Mouse (Mus musculus): ENCODE measurements around the gene Spg11. TPM values are rescaled to one million over a fixed set of nuclear protein-coding genes. Genes with fewer than 3 reads are reported as not detected.

The Spg11 gene
- polyA plus RNA-seq (2014; fragmentation: Nextera tagmentation; extraction: Ambion mirVana), result 11.4 and 11.8 TPM in 2 replicates

DNA sequence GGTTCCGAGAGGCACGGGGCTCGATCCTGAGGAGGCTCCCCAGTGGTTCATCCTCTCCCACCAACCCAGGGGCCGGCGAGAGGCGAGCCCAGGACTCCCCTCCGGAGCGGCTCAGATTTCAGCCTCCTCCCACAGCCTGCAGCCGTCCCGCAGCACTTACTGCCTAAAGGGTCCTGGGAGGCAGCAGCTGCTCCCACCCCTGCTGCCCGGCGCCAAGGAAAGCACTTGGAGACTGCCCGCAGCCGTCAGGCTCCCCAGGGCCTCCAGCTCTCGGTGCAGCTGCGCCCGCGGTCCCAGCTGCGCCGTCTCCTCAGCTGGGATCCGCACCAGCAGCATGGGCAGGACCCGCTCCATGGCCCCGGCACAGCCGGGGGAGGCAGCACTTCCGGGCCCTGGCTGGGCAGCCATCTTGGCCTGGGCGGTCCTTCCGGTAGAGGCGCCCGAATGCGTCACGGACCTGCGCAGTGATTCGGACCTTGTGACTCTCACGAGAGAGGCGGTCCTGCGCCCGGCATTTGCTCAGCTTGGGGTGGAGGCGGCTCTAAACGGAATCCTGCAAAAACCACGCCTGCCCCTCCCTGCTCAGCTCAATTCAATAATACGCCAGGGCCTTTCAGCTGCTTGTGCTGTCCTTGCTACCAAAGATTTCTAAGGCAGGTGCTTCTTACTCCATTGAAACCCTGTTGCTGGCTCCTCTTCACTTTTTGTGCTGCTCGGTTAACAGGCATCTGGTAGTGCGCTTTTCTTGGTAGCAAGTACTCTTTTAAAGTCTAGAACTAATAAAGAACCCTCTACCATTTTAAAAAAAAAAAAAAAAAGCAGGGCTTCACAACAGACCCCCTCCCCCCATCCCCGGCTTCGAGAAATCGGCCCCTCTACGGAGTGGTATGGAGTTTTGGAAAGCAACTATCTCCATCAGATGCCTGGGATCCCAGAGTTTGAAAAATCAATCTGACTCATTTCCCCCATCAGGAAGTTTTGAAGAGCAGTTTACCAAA, at the start of gene Spg11:
Spg11 (minus strand) TSS at position 426 of the 998 bp plus-strand sequence.
- no peaks in the 10 kb centered on the region for H3K9me3 ChIP-seq (ENCODE audit: control insufficient read depth, low read length)
- under 1% methylated on average over 47 of the region's 47 CpGs for WGBS
- H3K4me2 ChIP-seq (replicated peaks; ENCODE audit: low read depth, low read length), result peak within 1 kb of the TSS; percentile 59
- H3K9ac ChIP-seq (ENCODE audit: low read depth, low read length), result peak within 1 kb of the TSS; percentile 89
- peak within 1 kb of the TSS; percentile 73 for H3K4me3 ChIP-seq (ENCODE audit: low read depth, low read length)
- peak within 1 kb of the TSS; percentile 93 for H3K27ac ChIP-seq (ENCODE audit: low read depth, low read length)
- H3K4me1 ChIP-seq (replicated peaks; ENCODE audit: control insufficient read depth, insufficient read depth, low read length), result no peaks in the 10 kb centered on the region
- no peaks in the 10 kb centered on the region for H3K36me3 ChIP-seq (ENCODE audit: control insufficient read depth, insufficient read depth, low read length)
- DNase-seq (ENCODE audit: low spot score), result peak; percentile 96
- peak; percentile 100 for ATAC-seq (ENCODE audit: low FRiP score)
- no peaks in the 10 kb centered on the region for H3K27me3 ChIP-seq (ENCODE audit: control insufficient read depth, insufficient read depth, low read length)

DNA sequence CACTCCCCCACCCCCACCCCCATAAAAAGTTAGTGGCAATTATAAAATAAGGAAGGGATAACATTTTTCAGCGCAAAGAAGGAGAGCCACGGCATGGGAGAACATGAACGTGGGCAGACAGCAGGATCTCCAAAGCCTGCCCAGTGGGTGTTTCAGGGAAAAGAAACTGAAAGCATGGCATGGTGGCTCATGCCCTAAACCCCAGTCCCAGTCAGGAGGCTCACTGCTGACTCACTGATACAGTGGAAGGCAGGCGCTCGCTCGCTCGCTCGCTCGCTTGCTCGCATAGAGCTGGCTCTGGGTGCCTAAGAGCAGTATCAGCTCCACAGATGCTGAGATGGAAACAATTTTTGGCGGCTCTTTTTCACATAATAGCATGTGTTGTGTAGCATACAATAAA, 46.1 kb upstream of the Spg11 start:
- no peaks in the 10 kb centered on the region for H3K9me3 ChIP-seq (ENCODE audit: control insufficient read depth, low read length)
- ATAC-seq (ENCODE audit: low FRiP score) (no peak), DNase-seq (ENCODE audit: low spot score) (no peak)
- H3K4me1 ChIP-seq (replicated peaks; ENCODE audit: control insufficient read depth, insufficient read depth, low read length), result no peaks in the 10 kb centered on the region
- no peak overlapping the region for H3K27ac ChIP-seq (ENCODE audit: low read depth, low read length)
- no peak overlapping the region for H3K9ac ChIP-seq (ENCODE audit: low read depth, low read length)
- WGBS, result 82% methylated on average over 11 of the region's 11 CpGs
- H3K4me2 ChIP-seq (replicated peaks; ENCODE audit: low read depth, low read length), result no peak overlapping the region
- no peak overlapping the region for H3K4me3 ChIP-seq (ENCODE audit: low read depth, low read length)
- H3K36me3 ChIP-seq (ENCODE audit: control insufficient read depth, insufficient read depth, low read length), result no peaks in the 10 kb centered on the region
- H3K27me3 ChIP-seq (ENCODE audit: control insufficient read depth, insufficient read depth, low read length), result no peaks in the 10 kb centered on the region

DNA sequence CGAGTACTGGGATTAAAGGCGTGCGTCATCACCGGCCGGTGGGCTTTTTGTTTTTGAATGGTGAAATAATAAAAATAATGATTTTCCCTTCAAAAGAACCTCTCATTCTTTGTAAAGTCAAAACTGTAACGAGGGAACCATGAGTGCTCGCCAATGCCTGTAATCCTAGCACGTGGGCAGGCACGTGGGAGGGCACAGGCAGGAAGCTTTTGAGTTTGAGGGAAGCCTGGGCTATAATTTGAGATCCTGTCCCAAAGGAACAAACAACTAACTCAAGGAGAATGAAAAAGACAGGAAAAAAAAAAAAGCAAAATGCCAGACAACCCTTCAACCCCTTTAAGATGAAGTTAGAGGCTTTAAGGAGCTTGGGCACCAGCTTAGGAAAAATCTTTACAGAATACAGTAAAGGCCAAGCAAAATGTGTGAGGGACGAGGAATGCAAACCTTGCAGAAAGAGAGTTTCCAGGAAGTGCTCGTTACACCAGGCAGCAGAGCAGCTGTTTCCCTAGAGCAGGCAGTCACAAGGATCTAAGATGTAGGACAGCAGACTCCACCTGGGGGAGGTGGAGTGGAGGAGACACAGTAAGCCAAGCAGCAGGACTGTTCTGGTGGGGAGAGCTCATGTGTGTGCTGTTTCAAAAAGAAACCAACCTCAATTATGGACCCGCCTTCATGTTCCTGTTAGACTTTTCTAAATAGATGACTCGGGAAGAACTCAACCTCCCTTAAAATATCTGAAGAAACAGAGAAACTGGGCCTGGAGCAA, 45.4 kb upstream of the Spg11 start:
- ATAC-seq (ENCODE audit: low FRiP score), result no peak
- no peak overlapping the region for H3K27ac ChIP-seq (ENCODE audit: low read depth, low read length)
- no peak overlapping the region for H3K4me3 ChIP-seq (ENCODE audit: low read depth, low read length)
- H3K27me3 ChIP-seq (ENCODE audit: control insufficient read depth, insufficient read depth, low read length), result no peaks in the 10 kb centered on the region
- no peaks in the 10 kb centered on the region for H3K4me1 ChIP-seq (replicated peaks; ENCODE audit: control insufficient read depth, insufficient read depth, low read length)
- H3K9ac ChIP-seq (ENCODE audit: low read depth, low read length), result no peak overlapping the region
- no peaks in the 10 kb centered on the region for H3K9me3 ChIP-seq (ENCODE audit: control insufficient read depth, low read length)
- no peaks in the 10 kb centered on the region for H3K36me3 ChIP-seq (ENCODE audit: control insufficient read depth, insufficient read depth, low read length)
- no peak for DNase-seq (ENCODE audit: low spot score)
- 82% methylated on average over 13 of the region's 13 CpGs for WGBS
- H3K4me2 ChIP-seq (replicated peaks; ENCODE audit: low read depth, low read length), result no peak overlapping the region

DNA sequence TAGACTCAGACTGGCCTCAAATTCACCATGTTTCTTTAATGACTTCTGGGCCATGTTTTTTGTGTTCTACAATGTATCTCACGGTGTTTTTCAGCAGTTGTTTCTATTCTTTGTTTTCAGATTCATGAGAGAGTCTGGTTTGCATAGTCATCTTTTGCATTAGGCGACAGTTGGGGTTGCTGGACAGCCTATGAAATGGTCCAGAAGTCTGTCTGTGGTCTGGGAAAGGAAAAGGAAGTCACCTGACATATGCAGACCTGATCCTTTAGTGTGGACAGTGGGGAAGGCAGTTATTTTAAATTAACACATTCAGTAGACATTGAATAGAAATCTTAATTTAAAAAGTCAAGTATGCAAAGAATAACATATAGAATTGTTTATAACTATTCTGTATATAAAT, 44.3 kb upstream of the Spg11 start:
- no peak for DNase-seq (ENCODE audit: low spot score)
- no peak overlapping the region for H3K9ac ChIP-seq (ENCODE audit: low read depth, low read length)
- WGBS, result 77% methylated on average over 2 of the region's 2 CpGs
- no peaks in the 10 kb centered on the region for H3K27me3 ChIP-seq (ENCODE audit: control insufficient read depth, insufficient read depth, low read length)
- no peaks in the 10 kb centered on the region for H3K9me3 ChIP-seq (ENCODE audit: control insufficient read depth, low read length)
- no peak overlapping the region for H3K4me2 ChIP-seq (replicated peaks; ENCODE audit: low read depth, low read length)
- no peak overlapping the region for H3K4me3 ChIP-seq (ENCODE audit: low read depth, low read length)
- no peak overlapping the region for H3K27ac ChIP-seq (ENCODE audit: low read depth, low read length)
- ATAC-seq (ENCODE audit: low FRiP score), result no peak
- no peaks in the 10 kb centered on the region for H3K4me1 ChIP-seq (replicated peaks; ENCODE audit: control insufficient read depth, insufficient read depth, low read length)
- no peaks in the 10 kb centered on the region for H3K36me3 ChIP-seq (ENCODE audit: control insufficient read depth, insufficient read depth, low read length)

DNA sequence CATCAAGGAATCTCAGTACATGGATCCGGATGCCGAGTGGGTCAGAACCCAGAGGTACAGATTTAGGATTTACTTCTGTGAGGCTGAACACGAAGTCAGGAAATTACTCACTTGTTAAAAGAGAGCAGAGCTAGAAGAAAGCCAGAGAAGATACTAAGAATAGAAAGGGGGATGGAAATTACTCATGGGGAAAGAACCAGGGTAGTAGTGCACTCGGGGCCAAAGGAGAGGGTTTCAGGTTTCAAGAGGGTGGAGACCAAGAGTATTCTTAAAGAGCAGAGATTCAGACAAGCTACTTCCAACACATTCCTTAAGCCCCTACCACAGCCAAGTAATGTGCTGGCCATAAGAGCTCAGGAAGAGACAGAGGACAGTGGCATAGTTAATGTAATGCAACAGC, 43.4 kb upstream of the Spg11 start:
- no peak overlapping the region for H3K4me2 ChIP-seq (replicated peaks; ENCODE audit: low read depth, low read length)
- WGBS, result 31% methylated on average over 4 of the region's 4 CpGs
- DNase-seq (ENCODE audit: low spot score) (no peak), ATAC-seq (ENCODE audit: low FRiP score) (no peak)
- H3K36me3 ChIP-seq (ENCODE audit: control insufficient read depth, insufficient read depth, low read length), result no peaks in the 10 kb centered on the region
- H3K27me3 ChIP-seq (ENCODE audit: control insufficient read depth, insufficient read depth, low read length), result no peaks in the 10 kb centered on the region
- H3K9ac ChIP-seq (ENCODE audit: low read depth, low read length), result no peak overlapping the region
- no peak overlapping the region for H3K27ac ChIP-seq (ENCODE audit: low read depth, low read length)
- no peak overlapping the region for H3K4me3 ChIP-seq (ENCODE audit: low read depth, low read length)
- no peaks in the 10 kb centered on the region for H3K9me3 ChIP-seq (ENCODE audit: control insufficient read depth, low read length)
- no peaks in the 10 kb centered on the region for H3K4me1 ChIP-seq (replicated peaks; ENCODE audit: control insufficient read depth, insufficient read depth, low read length)

DNA sequence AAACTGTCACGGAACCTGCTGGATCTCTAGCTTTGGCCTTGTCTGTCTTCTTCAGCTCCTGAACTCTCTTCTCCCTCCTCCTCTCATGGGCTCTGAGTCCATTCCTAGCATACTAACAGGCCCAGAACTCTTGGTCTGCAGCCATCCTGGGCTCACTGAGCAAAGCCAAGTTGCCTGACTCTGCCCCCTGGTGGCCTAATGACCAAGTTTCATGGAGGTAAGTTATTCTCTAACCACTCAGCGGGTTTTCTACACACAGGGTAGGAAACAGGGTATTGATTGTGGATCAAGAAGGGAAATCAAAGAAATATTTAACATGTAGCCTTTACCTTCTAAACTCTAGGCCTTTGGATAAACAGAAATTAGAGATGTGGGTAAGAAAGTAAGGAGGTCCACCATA, 42.5 kb upstream of the Spg11 start, which contains the start of gene Trim69:
Trim69 (plus strand) TSS at position 21 of the 400 bp plus-strand sequence.
- WGBS, result 42% methylated on average over 2 of the region's 2 CpGs
- Histone ChIP-seq H3K4me2 (replicated peaks; ENCODE audit: low read depth, low read length) (no peak within 1 kb of the TSS), H3K27me3 (ENCODE audit: control insufficient read depth, insufficient read depth, low read length) (no peaks in the 10 kb centered on the region), H3K9ac (ENCODE audit: low read depth, low read length) (no peak within 1 kb of the TSS), H3K27ac (ENCODE audit: low read depth, low read length) (no peak within 1 kb of the TSS), H3K4me1 (replicated peaks; ENCODE audit: control insufficient read depth, insufficient read depth, low read length) (no peaks in the 10 kb centered on the region), H3K9me3 (ENCODE audit: control insufficient read depth, low read length) (no peaks in the 10 kb centered on the region), H3K4me3 (ENCODE audit: low read depth, low read length) (no peak within 1 kb of the TSS), H3K36me3 (ENCODE audit: control insufficient read depth, insufficient read depth, low read length) (no peaks in the 10 kb centered on the region)
- DNase-seq (ENCODE audit: low spot score) (peak; percentile 89), ATAC-seq (ENCODE audit: low FRiP score) (no peak)

DNA sequence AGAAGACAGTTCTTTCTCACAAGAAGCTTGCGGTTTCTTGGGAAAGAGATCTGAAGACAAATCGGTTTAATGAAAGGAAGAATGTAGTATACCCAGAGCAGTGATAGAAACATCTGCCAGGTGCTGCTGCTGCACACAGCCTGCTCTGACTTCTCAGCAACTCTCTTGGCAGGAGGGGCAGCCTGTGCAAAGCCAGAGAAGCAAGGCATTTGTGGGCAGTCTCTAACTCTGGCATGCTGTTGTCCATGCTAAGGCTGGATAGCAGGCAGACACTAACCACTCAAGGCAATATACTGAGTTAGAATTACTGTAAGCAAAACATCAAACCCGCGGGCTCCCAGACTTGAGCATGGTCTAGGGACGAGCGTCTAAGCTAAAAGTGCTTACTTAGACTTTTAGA, 41.5 kb upstream of the Spg11 start:
- no peaks in the 10 kb centered on the region for H3K27me3 ChIP-seq (ENCODE audit: control insufficient read depth, insufficient read depth, low read length)
- H3K4me2 ChIP-seq (replicated peaks; ENCODE audit: low read depth, low read length), result no peak overlapping the region
- ATAC-seq (ENCODE audit: low FRiP score), result no peak
- H3K4me1 ChIP-seq (replicated peaks; ENCODE audit: control insufficient read depth, insufficient read depth, low read length), result no peaks in the 10 kb centered on the region
- H3K4me3 ChIP-seq (ENCODE audit: low read depth, low read length), result no peak overlapping the region
- WGBS, result 87% methylated on average over 6 of the region's 6 CpGs
- no peaks in the 10 kb centered on the region for H3K36me3 ChIP-seq (ENCODE audit: control insufficient read depth, insufficient read depth, low read length)
- DNase-seq (ENCODE audit: low spot score), result no peak
- H3K9ac ChIP-seq (ENCODE audit: low read depth, low read length), result no peak overlapping the region
- H3K9me3 ChIP-seq (ENCODE audit: control insufficient read depth, low read length), result no peaks in the 10 kb centered on the region
- H3K27ac ChIP-seq (ENCODE audit: low read depth, low read length), result no peak overlapping the region

DNA sequence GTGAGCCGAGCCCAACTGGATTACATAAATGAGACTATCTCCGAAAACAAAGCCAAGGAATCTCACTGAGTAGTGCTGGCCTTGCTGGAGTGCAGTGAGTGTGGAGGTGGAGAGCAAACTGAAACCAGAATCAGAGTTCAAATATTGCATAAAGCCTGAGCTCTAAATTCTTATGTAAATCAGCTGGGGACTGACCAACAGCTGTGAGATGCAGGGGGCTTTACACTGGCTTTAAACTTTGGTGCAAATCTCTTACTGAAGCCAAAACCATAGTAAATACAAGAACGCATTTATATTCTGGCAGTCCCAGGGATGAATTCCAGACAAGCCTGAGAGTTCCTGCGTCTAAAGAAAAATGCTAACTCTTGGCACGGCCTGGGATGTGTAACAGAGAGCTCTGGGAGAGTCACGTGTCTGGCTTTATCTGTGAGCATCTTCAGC, 40.2 kb upstream of the Spg11 start:
- Histone ChIP-seq H3K36me3 (ENCODE audit: control insufficient read depth, insufficient read depth, low read length) (no peaks in the 10 kb centered on the region), H3K4me1 (replicated peaks; ENCODE audit: control insufficient read depth, insufficient read depth, low read length) (no peaks in the 10 kb centered on the region), H3K27ac (ENCODE audit: low read depth, low read length) (no peak overlapping the region), H3K9ac (ENCODE audit: low read depth, low read length) (no peak overlapping the region), H3K4me2 (replicated peaks; ENCODE audit: low read depth, low read length) (no peak overlapping the region), H3K9me3 (ENCODE audit: control insufficient read depth, low read length) (no peaks in the 10 kb centered on the region), H3K27me3 (ENCODE audit: control insufficient read depth, insufficient read depth, low read length) (no peaks in the 10 kb centered on the region), H3K4me3 (ENCODE audit: low read depth, low read length) (no peak overlapping the region)
- DNase-seq (ENCODE audit: low spot score) (no peak), ATAC-seq (ENCODE audit: low FRiP score) (no peak)
- WGBS, result 74% methylated on average over 6 of the region's 6 CpGs
